Mouse (Mus musculus): Measurements from ENCODE around the gene Tmbim6.

The Tmbim6 gene

GRCm38 (mm10) chr15:99454585-99455279, 62.0 kb downstream of the Tmbim6 start:
- no peak for DNase-seq

DNA sequence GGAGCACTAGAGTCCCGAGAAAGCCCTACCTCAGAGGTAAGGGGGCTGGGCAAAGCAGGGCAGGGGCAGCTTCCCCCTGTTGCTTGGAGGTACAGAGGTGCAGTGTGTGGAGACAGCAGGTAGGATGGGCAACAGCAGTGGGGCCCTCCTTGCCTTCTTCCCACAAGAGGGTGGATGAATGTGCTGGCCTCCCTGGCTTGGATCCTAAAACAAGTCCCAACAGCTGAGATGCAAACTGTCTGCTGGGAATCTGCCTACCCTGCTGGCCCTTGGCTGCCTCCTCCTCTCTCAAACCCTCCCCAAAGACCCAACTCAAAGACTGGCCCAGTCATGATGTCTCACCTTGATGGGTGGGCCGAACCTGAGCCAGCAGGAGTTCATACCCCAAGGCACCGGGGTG, 62.7 kb downstream of the Tmbim6 start:
- no peak for DNase-seq

GRCm38 (mm10) chr15:99456338-99456962, 63.8 kb downstream of the Tmbim6 start:
- no peak for DNase-seq

GRCm38 (mm10) chr15:99456963-99457605, 64.4 kb downstream of the Tmbim6 start:
- DNase-seq: peak; percentile 53

DNA sequence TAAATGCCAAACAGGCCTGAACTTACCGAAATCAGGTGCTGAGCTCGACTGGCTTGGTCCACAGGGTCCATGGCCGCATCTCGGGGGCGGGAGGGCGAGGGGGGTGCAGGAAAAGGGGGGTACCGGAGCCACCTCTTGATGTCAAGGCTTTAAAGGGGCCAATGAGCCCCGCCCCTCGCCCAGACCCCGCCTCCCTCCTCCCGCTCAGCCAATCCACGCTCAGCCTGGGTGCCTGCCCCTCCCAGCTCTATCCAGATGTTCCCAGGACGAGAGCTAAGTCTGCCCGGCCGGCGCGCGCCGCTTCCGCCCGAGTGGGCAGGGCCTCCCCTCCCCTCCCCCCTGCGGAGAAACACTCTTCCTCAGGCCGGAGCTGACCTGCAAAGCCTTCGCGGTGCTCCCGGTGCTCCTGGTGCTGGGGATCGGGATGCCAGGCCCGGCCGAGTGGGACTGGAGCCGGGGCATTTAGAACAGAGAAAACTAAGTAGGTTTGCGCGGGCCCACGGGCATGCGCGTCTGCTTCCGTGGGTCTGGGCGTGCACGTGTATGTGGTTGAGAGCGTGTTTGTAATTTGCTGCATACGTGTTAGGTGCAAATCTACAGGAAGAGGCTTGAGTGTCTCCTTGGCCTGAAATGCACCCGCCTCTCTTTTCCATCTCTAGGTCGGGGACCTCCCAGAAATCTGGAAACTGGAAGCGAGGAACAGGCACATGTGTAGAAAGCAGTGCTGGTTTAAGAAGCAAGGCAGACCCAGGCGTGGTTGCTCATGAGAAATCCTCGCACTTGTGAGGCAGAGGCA, 65.1 kb downstream of the Tmbim6 start, which contains the start of gene Nckap5l:
Gene Nckap5l, minus strand, starts transcription at position 143 of the 796 bp plus-strand sequence.
- DNase-seq: peak; percentile 93
